Mouse (Mus musculus) liver, postnatal 0 days (tissue): ENCODE data around the gene Wfdc21. TPM values are rescaled to one million over a fixed set of nuclear protein-coding genes. Genes with fewer than 3 reads are reported as not detected.

ENCODE experiments used
- ATAC-seq: fragments of 200-750 bp; cut with Nextera tagmentation; 2 replicates; pipeline ENCODE4 v1.8.0; 2017; ENCODE audit warnings: mild to moderate bottlenecking, moderate library complexity
- DNase-seq: peaks from one replicate; pipeline ENCODE4 v3.0.0-alpha.2; 2016
- H3K27ac ChIP-seq: fragments of 300-500 bp; sonication (generic); 2 replicates; pipeline ENCODE4 v1.5.1; 2014; ENCODE audit warnings: antibody characterized with exemption, moderate library complexity, mild to moderate bottlenecking, low read depth
- H3K27me3 ChIP-seq: fragments of 300-500 bp; sonication (generic); 2 replicates; pipeline ENCODE4 v1.6.1; 2014; ENCODE audit warnings: low read length, control low read depth, mixed read lengths; ENCODE audit not compliant: insufficient read depth
- H3K36me3 ChIP-seq: fragments of 300-500 bp; sonication (generic); replicated peaks from 2 replicates; pipeline ENCODE4 v1.6.1; 2014; ENCODE audit warnings: mild to moderate bottlenecking, control low read depth, low read length, moderate library complexity, mixed read lengths; ENCODE audit not compliant: insufficient read depth
- H3K4me1 ChIP-seq: fragments of 300-500 bp; sonication (generic); 2 replicates; pipeline ENCODE4 v1.6.1; 2014; ENCODE audit warnings: antibody characterized with exemption, mild to moderate bottlenecking, control low read depth; ENCODE audit not compliant: insufficient read depth
- H3K4me2 ChIP-seq: fragments of 300-500 bp; sonication (generic); 2 replicates; pipeline ENCODE4 v1.6.1; 2014; ENCODE audit warnings: low read depth, mild to moderate bottlenecking, low read length, moderate library complexity, mixed read lengths
- H3K4me3 ChIP-seq: fragments of 300-500 bp; sonication (generic); 2 replicates; pipeline ENCODE4 v1.5.1; 2014; ENCODE audit warnings: low read depth, low read length
- H3K9ac ChIP-seq: fragments of 300-500 bp; sonication (generic); replicated peaks from 2 replicates; pipeline ENCODE4 v1.6.1; 2014; ENCODE audit warnings: mild to moderate bottlenecking, moderate library complexity
- H3K9me3 ChIP-seq: fragments of 300-500 bp; sonication (generic); 2 replicates; pipeline ENCODE4 v1.6.1; 2016; ENCODE audit warnings: mild to moderate bottlenecking, control low read depth, low read length, mixed read lengths
- CTCF ChIP-seq: sonication (generic); IDR thresholded peaks from 2 replicates; pipeline ENCODE4 v1.5.1; 2016; ENCODE audit warnings: antibody characterized with exemption, low read depth
- EP300 ChIP-seq: IDR thresholded peaks from 2 replicates; pipeline ENCODE4 v1.6.1; 2016; ENCODE audit warnings: antibody characterized with exemption, low read depth, mild to moderate bottlenecking
- WGBS: fragments of 180-500 bp; shearing (Covaris S2); extraction: QIAGEN DNeasy Blood & Tissue Kit; methylation state at CpG from one replicate; pipeline ENCODE4 v1.1.7; 2014; ENCODE audit not compliant: insufficient replicate concordance; 5-methylcytosine and 5-hydroxymethylcytosine counted together
- polyA plus RNA-seq: library from polyadenylated mRNA; unstranded; fragments of >200 nt; fragmentation: Nextera tagmentation; extraction: Ambion mirVana; gene quantifications from 2 replicates; pipeline ENCODE4 v1.2.1, GENCODE M21; 2015

Wfdc21 gene
- polyA plus RNA-seq, 1 experiment from 2014 or later = 108 TPM

GRCm38 (mm10) chr11:83735881-83736280, 10.9 kb upstream of the Wfdc21 start:
- no peak overlapping the region for H3K4me3 ChIP-seq
- ATAC-seq = no peak
- H3K9ac ChIP-seq = no peak overlapping the region
- H3K4me2 ChIP-seq = no peak overlapping the region
- H3K4me1 ChIP-seq = peaks cover 12% of the 10 kb centered on the region
- H3K36me3 ChIP-seq = no peaks in the 10 kb centered on the region
- no peak overlapping the region for H3K27ac ChIP-seq
- WGBS = 45% methylated on average over 2 of the region's 2 CpGs
- DNase-seq = no peak
- TF ChIP-seq CTCF (no peak), EP300 (no peak)
- no peaks in the 10 kb centered on the region for H3K9me3 ChIP-seq
- no peaks in the 10 kb centered on the region for H3K27me3 ChIP-seq

- 23% methylated on average over 3 of the region's 3 CpGs for WGBS
These were observed 9.6 kb upstream of the Wfdc21 start for GRCm38 (mm10) chr11:83737109-83737558.

GRCm38 (mm10) chr11:83739241-83739640, 7.5 kb upstream of the Wfdc21 start:
- whole genome bisulfite sequencing = 22% methylated on average over 5 of the region's 5 CpGs
- Histone ChIP-seq H3K9ac (no peak overlapping the region), H3K27ac (no peak overlapping the region), H3K36me3 (no peaks in the 10 kb centered on the region), H3K4me2 (no peak overlapping the region), H3K27me3 (no peaks in the 10 kb centered on the region), H3K4me3 (no peak overlapping the region), H3K4me1 (peaks cover 27% of the 10 kb centered on the region), H3K9me3 (no peaks in the 10 kb centered on the region)
- no peak for ATAC-seq
- DNase-seq = peak; percentile 74
- TF ChIP-seq EP300 = no peak
- TF ChIP-seq CTCF = peak; percentile 90

More at GRCm38 (mm10) chr11:83737109-83737558, 9.6 kb upstream of the Wfdc21 start:
- peaks cover 14% of the 10 kb centered on the region for H3K4me1 ChIP-seq
- H3K9ac ChIP-seq = no peak overlapping the region
- 0 out of 2 replicates have a peak overlapping the region, but pooled peaks have one; percentile 41 for H3K27ac ChIP-seq
- DNase-seq (no peak), ATAC-seq (peak; percentile 16; the same call in 1 of the 2 replicates)
- no peaks in the 10 kb centered on the region for H3K27me3 ChIP-seq
- H3K4me2 ChIP-seq = no peak overlapping the region
- H3K36me3 ChIP-seq = no peaks in the 10 kb centered on the region
- H3K4me3 ChIP-seq = no peak overlapping the region
- TF ChIP-seq CTCF = no peak
- TF ChIP-seq EP300 = no peak
- no peaks in the 10 kb centered on the region for H3K9me3 ChIP-seq

- 69% methylated on average over 4 of the region's 4 CpGs for WGBS
- ATAC-seq (no peak), DNase-seq (no peak)
- 0 out of 2 replicates have a peak overlapping the region, but pooled peaks have one; percentile 22 for H3K27ac ChIP-seq
- H3K27me3 ChIP-seq = no peaks in the 10 kb centered on the region
- H3K9me3 ChIP-seq = no peaks in the 10 kb centered on the region
- H3K36me3 ChIP-seq = no peaks in the 10 kb centered on the region
- no peak for TF ChIP-seq EP300
- no peak for TF ChIP-seq CTCF
- H3K9ac ChIP-seq = no peak overlapping the region
- H3K4me1 ChIP-seq = peaks cover 30% of the 10 kb centered on the region
- H3K4me2 ChIP-seq = no peak overlapping the region
- no peak overlapping the region for H3K4me3 ChIP-seq
These were observed 6.2 kb upstream of the Wfdc21 start for GRCm38 (mm10) chr11:83740443-83740991.

- peak; percentile 71 for ATAC-seq
- TF ChIP-seq CTCF (no peak), EP300 (no peak)
- 51% methylated on average over 5 of the region's 5 CpGs for WGBS
These were observed 4.9 kb upstream of the Wfdc21 start for GRCm38 (mm10) chr11:83741841-83742240.

GRCm38 (mm10) chr11:83742731-83743355, 3.9 kb upstream of the Wfdc21 start:
- WGBS = 57% methylated on average over 9 of the region's 9 CpGs
- Histone ChIP-seq H3K36me3 (no peaks in the 10 kb centered on the region), H3K9me3 (no peaks in the 10 kb centered on the region), H3K4me1 (peaks cover 33% of the 10 kb centered on the region), H3K27me3 (no peaks in the 10 kb centered on the region), H3K4me3 (no peak overlapping the region), H3K27ac (peak overlapping the region; percentile 59), H3K4me2 (peak overlapping the region; percentile 28; the same call in 1 of the 2 replicates), H3K9ac (no peak overlapping the region)
- ATAC-seq (no peak), DNase-seq (no peak)
- no peak for TF ChIP-seq CTCF

More at GRCm38 (mm10) chr11:83741841-83742240, 4.9 kb upstream of the Wfdc21 start:
- peak overlapping the region; percentile 81; the same call in 1 of the 2 replicates for H3K27ac ChIP-seq
- H3K4me3 ChIP-seq = no peak overlapping the region
- peak; percentile 36 for DNase-seq
- no peaks in the 10 kb centered on the region for H3K9me3 ChIP-seq
- H3K27me3 ChIP-seq = no peaks in the 10 kb centered on the region
- no peaks in the 10 kb centered on the region for H3K36me3 ChIP-seq
- H3K4me1 ChIP-seq = peaks cover 30% of the 10 kb centered on the region
- H3K4me2 ChIP-seq = peak overlapping the region; percentile 51
- H3K9ac ChIP-seq = 0 out of 2 replicates have a peak overlapping the region, but pooled peaks have one; percentile 9
